Mouse (Mus musculus): Measurements from ENCODE around the gene Tspan5. TPM values are rescaled to one million over a fixed set of nuclear protein-coding genes. Genes with fewer than 3 reads are reported as not detected.

Tspan5 gene
- polyA plus RNA-seq, 1 experiment, result 3.9 TPM

GRCm38 (mm10) chr3:138945516-138945915, 203.5 kb downstream of the Tspan5 start:
- no peak overlapping the region for H3K27ac ChIP-seq (ENCODE audit: insufficient read depth, low read length)
- peaks cover 27% of the 10 kb centered on the region for H3K36me3 ChIP-seq (ENCODE audit: control insufficient read depth, insufficient read depth, low read length)
- no peak overlapping the region for H3K4me3 ChIP-seq (ENCODE audit: extremely low read depth, insufficient read depth, insufficient read length)
- no peaks in the 10 kb centered on the region for H3K4me1 ChIP-seq (ENCODE audit: control insufficient read depth, insufficient read depth, insufficient read length)
- WGBS, result 96% methylated on average over 3 of the region's 3 CpGs
- no peaks in the 10 kb centered on the region for H3K27me3 ChIP-seq (ENCODE audit: control insufficient read depth, insufficient read depth, low read length)
- no peak for DNase-seq (ENCODE audit: low read depth in 1 of 2, low spot score in 2 of 2)
- no peak for TF ChIP-seq POLR2A (IDR thresholded peaks at IDR 0.05; ENCODE audit: low read depth, low read length)
- no peak for TF ChIP-seq CTCF (IDR thresholded peaks at IDR 0.05; ENCODE audit: extremely low read depth, insufficient read depth, insufficient read length, insufficient replicate concordance)

- Histone ChIP-seq H3K27ac (ENCODE audit: insufficient read depth, low read length) (no peak overlapping the region), H3K4me3 (ENCODE audit: extremely low read depth, insufficient read depth, insufficient read length) (no peak overlapping the region), H3K27me3 (ENCODE audit: control insufficient read depth, insufficient read depth, low read length) (no peaks in the 10 kb centered on the region), H3K36me3 (ENCODE audit: control insufficient read depth, insufficient read depth, low read length) (peaks cover 26% of the 10 kb centered on the region), H3K4me1 (ENCODE audit: control insufficient read depth, insufficient read depth, insufficient read length) (no peaks in the 10 kb centered on the region)
- TF ChIP-seq POLR2A (IDR thresholded peaks at IDR 0.05; ENCODE audit: low read depth, low read length) (no peak), CTCF (IDR thresholded peaks at IDR 0.05; ENCODE audit: extremely low read depth, insufficient read depth, insufficient read length, insufficient replicate concordance) (no peak)
- 95% methylated on average over 9 of the region's 9 CpGs for WGBS
- no peak for DNase-seq (ENCODE audit: low read depth in 1 of 2, low spot score in 2 of 2)
These were observed 207.1 kb downstream of the Tspan5 start for GRCm38 (mm10) chr3:138949081-138949480.

DNA sequence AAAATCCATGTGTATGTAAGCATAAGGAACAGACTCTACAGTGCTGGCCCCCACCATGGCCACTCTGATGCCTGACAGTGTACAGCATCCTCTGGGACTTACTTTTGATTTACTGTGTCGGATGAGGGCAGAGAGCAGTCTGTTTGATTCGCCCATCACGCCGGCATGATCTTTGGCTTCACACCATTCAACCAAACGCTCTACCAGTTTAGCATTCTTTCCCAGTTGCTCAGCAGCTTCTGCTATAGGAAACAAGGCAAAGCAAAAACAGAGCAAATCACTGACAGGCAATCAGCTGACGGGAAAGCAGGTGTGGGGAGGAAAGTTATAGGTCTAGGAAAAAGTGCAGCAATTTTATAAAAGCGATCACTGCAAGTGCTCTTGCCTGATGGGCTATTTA, 213.2 kb downstream of the Tspan5 start:
- H3K4me3 ChIP-seq (ENCODE audit: extremely low read depth, insufficient read depth, insufficient read length), result no peak overlapping the region
- no peaks in the 10 kb centered on the region for H3K27me3 ChIP-seq (ENCODE audit: control insufficient read depth, insufficient read depth, low read length)
- TF ChIP-seq POLR2A (IDR thresholded peaks at IDR 0.05; ENCODE audit: low read depth, low read length) (no peak), CTCF (IDR thresholded peaks at IDR 0.05; ENCODE audit: extremely low read depth, insufficient read depth, insufficient read length, insufficient replicate concordance) (no peak)
- H3K36me3 ChIP-seq (ENCODE audit: control insufficient read depth, insufficient read depth, low read length), result peaks cover 35% of the 10 kb centered on the region
- WGBS, result 95% methylated on average over 7 of the region's 7 CpGs
- DNase-seq (ENCODE audit: low read depth in 1 of 2, low spot score in 2 of 2), result no peak
- H3K4me1 ChIP-seq (ENCODE audit: control insufficient read depth, insufficient read depth, insufficient read length), result no peaks in the 10 kb centered on the region
- H3K27ac ChIP-seq (ENCODE audit: insufficient read depth, low read length), result no peak overlapping the region

Other genes with a start within 250 kb of the Tspan5 start
- gene Eif4e, start 216.0 kb upstream of the Tspan5 start, polyA plus RNA-seq (2012; rRNA removed), result 5.3 and 7.7 TPM in 2 replicates